Mouse (Mus musculus): ENCODE data around the gene Tmem135.
"Not testable (repeated sequence)": the region's sequence is repeated elsewhere in the genome, so short reads cannot be mapped to it uniquely, and the experiment has no call there.

Gene Tmem135

GRCm38 (mm10) chr7:89322741-89323140, 81.3 kb downstream of the Tmem135 start:
- not testable (repeated sequence) for DNase-seq (ENCODE audit: low read depth)

- DNase-seq (ENCODE audit: low read depth) = no peak
Measured at GRCm38 (mm10) chr7:89319351-89319750, 84.7 kb downstream of the Tmem135 start.

GRCm38 (mm10) chr7:89317088-89317487, 86.9 kb downstream of the Tmem135 start:
- DNase-seq (ENCODE audit: low read depth) = not testable (repeated sequence)

- DNase-seq (ENCODE audit: low read depth) = no peak
Measured at GRCm38 (mm10) chr7:89316112-89316511, 87.9 kb downstream of the Tmem135 start.

- no peak for DNase-seq (ENCODE audit: low read depth)
Measured at GRCm38 (mm10) chr7:89311555-89311954, 92.5 kb downstream of the Tmem135 start.

- DNase-seq (ENCODE audit: low read depth) = no peak
Measured at GRCm38 (mm10) chr7:89308926-89309325, 95.1 kb downstream of the Tmem135 start.

GRCm38 (mm10) chr7:89308238-89308637, 95.8 kb downstream of the Tmem135 start:
- DNase-seq (ENCODE audit: low read depth) = no peak

- no peak for DNase-seq (ENCODE audit: low read depth)
Measured at GRCm38 (mm10) chr7:89306831-89307230, 97.2 kb downstream of the Tmem135 start.

- DNase-seq (ENCODE audit: low read depth) = no peak
Measured at GRCm38 (mm10) chr7:89304958-89305357, 99.1 kb downstream of the Tmem135 start.

- DNase-seq (ENCODE audit: low read depth) = no peak
Measured at GRCm38 (mm10) chr7:89303765-89304164, 100.3 kb downstream of the Tmem135 start.

GRCm38 (mm10) chr7:89298911-89299458, 105.0 kb downstream of the Tmem135 start:
- no peak for DNase-seq (ENCODE audit: low read depth)

- DNase-seq (ENCODE audit: low read depth) = no peak
Measured at GRCm38 (mm10) chr7:89296941-89297340, 107.1 kb downstream of the Tmem135 start.

GRCm38 (mm10) chr7:89282664-89283063, 121.4 kb downstream of the Tmem135 start:
- no peak for DNase-seq (ENCODE audit: low read depth)

GRCm38 (mm10) chr7:89270438-89270837, 133.6 kb downstream of the Tmem135 start:
- not testable (repeated sequence) for DNase-seq (ENCODE audit: low read depth)

GRCm38 (mm10) chr7:89269826-89270225, 134.2 kb downstream of the Tmem135 start:
- no peak for DNase-seq (ENCODE audit: low read depth)

- DNase-seq (ENCODE audit: low read depth) = no peak
Measured at GRCm38 (mm10) chr7:89267542-89267941, 136.5 kb downstream of the Tmem135 start.

- no peak for DNase-seq (ENCODE audit: low read depth)
Measured at GRCm38 (mm10) chr7:89266017-89266760, 137.8 kb downstream of the Tmem135 start.

GRCm38 (mm10) chr7:89260966-89261365, 143.1 kb downstream of the Tmem135 start:
- no peak for DNase-seq (ENCODE audit: low read depth)

GRCm38 (mm10) chr7:89258832-89259231, 145.2 kb downstream of the Tmem135 start:
- no peak for DNase-seq (ENCODE audit: low read depth)

- no peak for DNase-seq (ENCODE audit: low read depth)
Measured at GRCm38 (mm10) chr7:89257871-89258502, 146.0 kb downstream of the Tmem135 start.

- DNase-seq (ENCODE audit: low read depth) = no peak
Measured at GRCm38 (mm10) chr7:89253772-89254171, 150.2 kb downstream of the Tmem135 start.

GRCm38 (mm10) chr7:89253317-89253716, 150.7 kb downstream of the Tmem135 start:
- no peak for DNase-seq (ENCODE audit: low read depth)

GRCm38 (mm10) chr7:89251880-89252453, 152.1 kb downstream of the Tmem135 start:
- no peak for DNase-seq (ENCODE audit: low read depth)

Measured in c-Kit-positive CD71-positive TER-119-negative erythroid progenitor cells, embryonic 14.5 days (primary cell).